23 mouse cellular contexts compared by ENCODE assay signal in genomic region chr9:48773130-48773529, GRCm38 (mm10).
"Had no signal": no experiment of that assay in that cellular context is flagged by ENCODE, and none has a peak within 500 bp of the region (broad histone marks: within the 10 kb centered on the region; RNA-seq: fewer than 3 reads in every experiment).

No protein-coding gene starts in this region.

- H3K4me3 ChIP-seq: heart, embryonic 10.5 days; heart, embryonic 12.5 days; hindbrain, embryonic 10.5 days; hindbrain, embryonic 12.5 days; intestine, embryonic 15.5 days; kidney, embryonic 15.5 days; limb, embryonic 13.5 days; limb, embryonic 15.5 days; liver, embryonic 12.5 days had no signal

- DNase-seq: gastrocnemius, postnatal 14 days; gastrocnemius, postnatal 36 days; heart, adult 18-20 months; heart, postnatal 10 days; heart, postnatal 4 days; kidney, adult 18-20 months; kidney, adult 9 months; kidney, postnatal 14 days; kidney, postnatal 36 days; layer of hippocampus, postnatal 36 days; left cerebral cortex, postnatal 4 days had no signal

- H3K27ac ChIP-seq: heart, embryonic 10.5 days; hindbrain, embryonic 10.5 days; hindbrain, embryonic 12.5 days; hindbrain, embryonic 14.5 days; intestine, embryonic 15.5 days; kidney, embryonic 15.5 days; kidney, postnatal 0 days; limb, embryonic 13.5 days; limb, embryonic 15.5 days; liver, embryonic 12.5 days; liver, embryonic 14.5 days had no signal
